Mouse (Mus musculus): ENCODE data around the gene Eya2.

- TF ChIP-seq POLR2A (IDR thresholded peaks at IDR 0.05; ENCODE audit: extremely low read depth, insufficient read depth, low read length) = no peak
- no peak for TF ChIP-seq CTCF (IDR thresholded peaks at IDR 0.05; ENCODE audit: low read depth, low read length)
These were observed 194.8 kb downstream of the Eya2 start for GRCm38 (mm10) chr2:165789667-165790066.

Data from liver, adult 2 months (tissue).